Mouse (Mus musculus) heart, embryonic 10.5 days (tissue): ENCODE measurements at regions not wholly inside any gene's neighbourhood (a gene's known extent, or its start where the extent isn't known, plus 50 kb on each side); places are given as distances from the start of the nearest gene placed in this dataset.

ENCODE experiments used
- DNase-seq: peaks from one replicate; pipeline ENCODE4 v3.0.0-alpha.2; 2017; ENCODE audit warnings: low spot score
- H3K27ac ChIP-seq: fragments of 300-500 bp; sonication (generic); 2 replicates; pipeline ENCODE4 v1.5.1; 2016; ENCODE audit warnings: mild to moderate bottlenecking
- H3K27me3 ChIP-seq: fragments of 300-500 bp; sonication (generic); 2 replicates; pipeline ENCODE4 v1.6.1; 2016; ENCODE audit warnings: mild to moderate bottlenecking; ENCODE audit not compliant: poor library complexity, insufficient read depth, severe bottlenecking
- H3K36me3 ChIP-seq: fragments of 300-500 bp; sonication (generic); 2 replicates; pipeline ENCODE4 v1.6.1; 2016; ENCODE audit warnings: mild to moderate bottlenecking, moderate library complexity
- H3K4me1 ChIP-seq: fragments of 300-500 bp; sonication (generic); 2 replicates; pipeline ENCODE4 v1.6.1; 2016; ENCODE audit warnings: mild to moderate bottlenecking
- H3K4me3 ChIP-seq: fragments of 300-500 bp; sonication (generic); 2 replicates; pipeline ENCODE4 v1.5.1; 2016; ENCODE audit warnings: mild to moderate bottlenecking, moderate library complexity
- H3K9me3 ChIP-seq: fragments of 300-500 bp; sonication (generic); 2 replicates; pipeline ENCODE4 v1.6.1; 2016; ENCODE audit warnings: mild to moderate bottlenecking, moderate library complexity
- WGBS: fragments of 180-500 bp; shearing (Covaris S2); methylation state at CpG from one replicate; pipeline ENCODE4 v1.1.7; 2016; 5-methylcytosine and 5-hydroxymethylcytosine counted together

DNA sequence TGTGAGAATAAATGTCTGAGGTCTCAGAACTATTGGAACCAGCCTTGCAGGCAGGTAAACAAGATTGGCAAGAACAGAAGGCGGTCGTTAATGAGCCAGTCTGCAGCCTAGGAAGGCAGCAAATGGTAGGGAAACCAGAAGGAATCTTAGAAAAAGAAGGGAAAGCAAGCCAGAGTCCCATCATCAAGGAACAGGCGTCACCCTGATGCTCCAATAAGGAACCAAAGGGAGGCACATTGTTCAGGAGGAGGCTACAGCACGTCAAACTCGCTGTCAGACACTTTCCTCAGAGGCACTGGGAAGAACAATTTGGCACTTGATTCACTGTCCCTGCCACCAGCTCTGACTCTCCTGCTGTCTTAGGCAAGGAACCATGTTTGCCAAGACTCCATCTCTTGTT lies 100.2 kb upstream of the Mpp6 start:
- DNase-seq: peak; percentile 31
- Histone ChIP-seq H3K9me3 (no peaks in the 10 kb centered on the region), H3K36me3 (no peaks in the 10 kb centered on the region), H3K27ac (no peak overlapping the region), H3K4me3 (no peak overlapping the region), H3K27me3 (no peaks in the 10 kb centered on the region), H3K4me1 (peaks cover 15% of the 10 kb centered on the region)
- 68% methylated on average over 5 of the region's 5 CpGs for WGBS

DNA sequence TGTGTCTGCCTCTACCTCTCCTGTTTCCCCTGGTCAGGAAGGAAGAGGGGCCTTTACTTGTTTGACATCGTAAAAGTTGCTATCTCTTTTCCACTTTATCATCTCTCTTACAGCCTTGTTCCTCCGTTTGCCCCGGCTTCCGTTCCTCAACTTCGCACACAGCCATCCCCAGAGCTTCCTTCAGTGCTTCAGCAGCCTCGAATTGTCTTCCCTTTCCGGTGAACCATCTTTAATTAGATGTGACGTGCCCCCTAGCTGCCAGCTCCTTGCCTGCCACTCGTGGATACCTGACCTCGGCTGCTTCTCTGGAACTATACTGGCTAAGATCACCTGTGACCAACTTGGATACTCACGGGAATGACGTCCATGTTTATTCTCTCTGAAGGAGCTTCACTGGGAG lies 99.0 kb upstream of the Mpp6 start:
- H3K4me1 ChIP-seq: peaks cover 15% of the 10 kb centered on the region
- no peaks in the 10 kb centered on the region for H3K27me3 ChIP-seq
- WGBS: 73% methylated on average over 12 of the region's 12 CpGs
- H3K36me3 ChIP-seq: no peaks in the 10 kb centered on the region
- DNase-seq: no peak
- no peak overlapping the region for H3K4me3 ChIP-seq
- no peak overlapping the region for H3K27ac ChIP-seq
- H3K9me3 ChIP-seq: no peaks in the 10 kb centered on the region

DNA sequence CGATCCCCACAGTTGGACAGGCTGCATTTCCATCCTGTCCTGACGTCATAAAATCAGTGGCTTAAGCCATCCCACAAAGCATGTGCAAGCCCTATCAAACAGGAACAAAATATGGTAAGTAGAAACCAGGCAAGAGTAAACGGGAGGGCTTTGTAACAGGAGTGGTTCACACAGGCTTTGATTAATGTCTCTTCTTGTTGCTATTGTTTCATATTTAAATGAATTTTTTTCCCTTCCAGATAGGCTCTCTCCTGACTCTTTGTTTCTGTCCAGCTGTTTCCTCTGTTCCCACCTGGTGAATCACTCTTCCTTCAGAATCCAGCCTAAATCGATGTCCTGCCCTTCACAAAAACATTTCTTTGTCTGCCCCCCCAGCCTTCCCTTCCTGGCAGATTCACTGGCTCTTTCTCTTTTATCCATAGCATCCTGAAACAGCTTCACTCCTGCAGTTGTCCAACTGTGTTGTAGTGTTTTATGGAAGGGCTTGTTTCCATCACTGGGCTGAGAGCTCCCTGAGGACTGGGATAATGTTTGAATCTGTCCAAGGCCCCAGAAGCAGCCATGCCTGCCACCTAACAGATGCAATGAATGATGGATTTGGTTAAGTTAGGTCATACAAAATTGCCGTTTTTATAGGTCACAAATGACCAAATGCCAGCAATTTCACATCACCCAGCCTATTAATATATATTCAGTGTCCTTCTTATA lies 98.1 kb upstream of the Mpp6 start:
- 78% methylated on average over 5 of the region's 5 CpGs for WGBS
- peak; percentile 45 for DNase-seq

DNA sequence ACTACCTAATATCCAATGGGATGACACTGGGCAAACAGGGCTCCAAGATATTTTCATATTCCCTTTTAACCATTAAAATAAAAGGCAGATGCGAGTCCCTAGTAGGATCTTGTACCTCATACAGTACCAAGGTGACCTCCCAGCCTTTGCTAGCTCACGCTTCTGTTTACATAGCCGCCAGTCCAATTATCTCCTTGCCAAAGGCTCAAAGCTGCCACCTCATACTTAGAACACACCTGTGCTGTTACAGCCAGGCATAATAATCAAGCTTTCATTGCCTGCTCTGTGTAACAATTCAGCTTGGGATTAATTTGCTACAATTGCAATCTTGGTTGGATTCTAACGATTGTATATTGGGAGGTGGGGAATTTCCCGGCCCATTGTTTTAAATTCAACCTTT lies 97.0 kb upstream of the Mpp6 start:
- H3K27ac ChIP-seq: no peak overlapping the region
- peaks cover 15% of the 10 kb centered on the region for H3K4me1 ChIP-seq
- peak; percentile 3 for DNase-seq
- H3K9me3 ChIP-seq: no peaks in the 10 kb centered on the region
- H3K27me3 ChIP-seq: no peaks in the 10 kb centered on the region
- 79% methylated on average over 5 of the region's 5 CpGs for WGBS
- no peaks in the 10 kb centered on the region for H3K36me3 ChIP-seq
- no peak overlapping the region for H3K4me3 ChIP-seq

More for the DNA sequence above, 98.1 kb upstream of the Mpp6 start:
- Histone ChIP-seq H3K27me3 (no peaks in the 10 kb centered on the region), H3K4me3 (no peak overlapping the region), H3K4me1 (peaks cover 15% of the 10 kb centered on the region), H3K36me3 (no peaks in the 10 kb centered on the region), H3K9me3 (no peaks in the 10 kb centered on the region), H3K27ac (no peak overlapping the region)

DNA sequence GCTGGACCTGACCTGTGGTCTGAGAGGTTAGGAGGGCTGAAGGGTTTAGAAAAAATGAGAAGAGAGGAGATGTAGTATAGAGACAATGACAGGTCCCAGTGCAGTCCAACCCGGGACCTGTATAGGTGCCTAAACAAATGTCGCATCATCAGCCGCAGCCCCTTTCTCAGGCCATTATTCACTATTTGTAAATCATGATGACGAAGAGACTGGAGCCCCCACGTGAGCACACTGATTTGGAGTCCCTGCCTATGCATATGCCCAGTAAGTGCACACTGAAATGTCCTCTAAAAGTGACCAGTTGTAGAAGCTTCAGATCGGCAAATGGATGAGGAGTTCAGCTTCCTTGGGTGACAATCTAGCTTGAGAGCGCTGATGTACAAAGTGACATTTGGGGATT lies 96.2 kb upstream of the Mpp6 start:
- DNase-seq: peak; percentile 58
- WGBS: 93% methylated on average over 7 of the region's 7 CpGs
- H3K27me3 ChIP-seq: no peaks in the 10 kb centered on the region
- H3K4me1 ChIP-seq: peaks cover 13% of the 10 kb centered on the region
- no peaks in the 10 kb centered on the region for H3K9me3 ChIP-seq
- H3K27ac ChIP-seq: no peak overlapping the region
- H3K36me3 ChIP-seq: no peaks in the 10 kb centered on the region
- H3K4me3 ChIP-seq: no peak overlapping the region

DNA sequence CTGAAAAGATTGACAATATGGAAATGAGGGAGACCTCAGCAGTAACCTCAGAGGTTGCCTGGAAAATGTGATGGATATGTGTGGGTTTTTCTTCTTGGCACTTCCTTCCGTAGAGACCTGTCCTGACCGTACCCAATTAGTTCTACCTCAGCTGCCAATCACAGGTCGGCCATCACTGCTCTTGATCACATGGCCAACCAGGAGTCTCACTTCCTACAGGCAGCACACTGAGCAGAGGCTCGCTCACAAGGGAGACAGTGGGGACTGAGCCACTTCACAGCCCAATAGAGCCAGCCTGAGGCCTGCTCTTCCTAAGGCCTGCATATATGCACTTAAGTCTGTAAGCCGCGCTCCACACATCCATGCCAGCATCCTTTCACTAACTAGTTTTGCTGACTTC lies 82.1 kb upstream of the Mpp6 start:
- H3K27ac ChIP-seq: no peak overlapping the region

DNA sequence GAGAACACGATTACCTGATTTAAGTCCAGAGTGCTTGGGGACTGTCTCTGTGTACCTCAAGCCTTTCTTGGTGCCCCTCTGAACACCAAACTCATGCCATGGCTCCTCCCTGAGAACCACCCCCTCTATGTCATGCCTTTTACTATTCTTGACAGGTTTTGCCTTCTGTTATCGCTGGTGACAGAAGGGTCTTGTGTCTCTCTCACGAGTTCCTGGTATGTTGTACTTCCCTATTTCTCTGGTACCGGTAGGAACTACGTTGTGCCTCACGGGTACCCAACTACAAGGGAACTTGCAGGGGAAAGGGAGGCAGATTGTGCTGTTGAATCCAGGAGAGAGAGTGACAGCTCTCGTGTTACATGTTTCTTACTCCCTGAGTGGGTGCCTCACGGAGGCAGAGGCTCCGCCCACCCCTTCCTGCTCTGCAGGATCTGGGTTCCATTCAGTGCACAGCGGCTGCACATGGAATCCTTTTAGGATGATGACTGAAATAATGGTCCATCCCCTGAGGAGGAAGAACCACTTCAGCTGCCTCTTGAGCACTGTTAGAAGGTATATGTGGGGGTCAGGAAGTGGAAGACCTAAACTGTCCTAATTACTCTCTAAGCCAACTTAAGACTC lies 80.0 kb upstream of the Mpp6 start:
- Histone ChIP-seq H3K4me1 (peaks cover 11% of the 10 kb centered on the region; the same call in 1 of the 2 replicates), H3K4me3 (no peak overlapping the region), H3K27ac (no peak overlapping the region), H3K36me3 (no peaks in the 10 kb centered on the region), H3K27me3 (no peaks in the 10 kb centered on the region), H3K9me3 (no peaks in the 10 kb centered on the region)
- DNase-seq: peak; percentile 11
- 59% methylated on average over 10 of the region's 10 CpGs for WGBS

More for the DNA sequence above, 82.1 kb upstream of the Mpp6 start:
- H3K9me3 ChIP-seq: no peaks in the 10 kb centered on the region
- no peaks in the 10 kb centered on the region for H3K27me3 ChIP-seq
- no peak for DNase-seq
- 82% methylated on average over 6 of the region's 6 CpGs for WGBS
- H3K4me1 ChIP-seq: 0 out of 2 replicates have a peak, but pooled peaks cover 4% of the 10 kb centered on the region
- H3K4me3 ChIP-seq: no peak overlapping the region
- H3K36me3 ChIP-seq: no peaks in the 10 kb centered on the region

DNA sequence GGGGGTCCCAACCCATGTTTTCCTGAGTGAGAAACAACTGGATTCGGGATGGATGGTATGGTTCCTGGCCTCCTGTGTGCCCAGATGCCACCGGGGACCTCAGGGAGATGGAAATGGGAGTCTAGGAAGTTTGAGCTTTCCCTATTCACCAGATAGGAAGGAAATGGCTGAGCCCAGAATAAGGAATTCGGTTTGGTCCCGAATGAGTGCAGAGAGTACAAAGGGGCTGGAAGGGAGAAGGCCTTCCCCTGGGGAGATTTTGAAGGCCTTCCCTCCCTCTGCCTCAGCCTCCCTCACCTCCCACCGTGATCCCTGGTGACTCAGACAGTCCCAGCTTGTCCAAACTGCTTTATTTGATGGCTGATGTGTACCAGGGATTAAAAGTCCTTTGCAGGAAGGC lies 78.7 kb upstream of the Mpp6 start:
- WGBS: 67% methylated on average over 5 of the region's 5 CpGs
- H3K36me3 ChIP-seq: no peaks in the 10 kb centered on the region
- H3K27me3 ChIP-seq: no peaks in the 10 kb centered on the region
- no peak overlapping the region for H3K27ac ChIP-seq
- H3K4me3 ChIP-seq: no peak overlapping the region
- no peaks in the 10 kb centered on the region for H3K9me3 ChIP-seq
- peak; percentile 54 for DNase-seq
- peaks cover 11% of the 10 kb centered on the region; the same call in 1 of the 2 replicates for H3K4me1 ChIP-seq

DNA sequence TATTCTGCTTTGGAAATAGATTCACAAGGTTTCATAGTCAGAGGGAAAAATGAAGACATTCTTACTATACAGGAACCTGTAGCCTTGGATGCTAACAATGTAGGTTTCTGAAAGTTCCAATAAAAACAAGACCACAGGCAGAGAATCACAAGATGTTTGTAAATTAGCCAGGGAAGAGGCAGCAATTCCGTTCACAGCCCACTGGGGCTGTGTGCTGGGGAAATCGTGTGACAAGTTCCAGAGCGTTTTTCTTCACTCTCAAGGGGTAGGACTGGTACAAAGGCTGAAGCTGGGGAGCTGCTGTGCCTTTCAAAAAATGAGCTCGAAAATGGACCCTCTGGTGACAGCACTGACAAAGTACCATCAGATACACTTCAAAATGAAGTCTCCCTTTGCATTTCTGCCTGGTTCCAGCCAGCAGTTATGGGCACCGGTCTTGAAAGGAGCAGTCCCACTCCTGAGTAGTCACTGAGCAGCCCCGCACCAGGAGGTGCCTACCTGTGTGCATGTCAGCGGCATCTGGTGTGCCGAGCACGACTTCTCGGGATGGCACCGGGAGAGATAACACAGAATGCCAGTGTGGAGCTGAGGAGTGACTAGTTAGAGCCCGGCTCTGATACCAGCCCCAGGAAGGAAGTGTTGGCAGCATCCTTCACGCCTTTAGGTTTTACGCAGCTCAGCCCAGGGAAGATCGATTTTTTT lies 77.0 kb upstream of the Mpp6 start:
- Histone ChIP-seq H3K27me3 (no peaks in the 10 kb centered on the region), H3K4me1 (peaks cover 11% of the 10 kb centered on the region; the same call in 1 of the 2 replicates), H3K9me3 (no peaks in the 10 kb centered on the region), H3K4me3 (0 out of 2 replicates have a peak overlapping the region, but pooled peaks have one; percentile 27), H3K36me3 (no peaks in the 10 kb centered on the region), H3K27ac (no peak overlapping the region)
- no peak for DNase-seq
- WGBS: 39% methylated on average over 15 of the region's 15 CpGs

DNA sequence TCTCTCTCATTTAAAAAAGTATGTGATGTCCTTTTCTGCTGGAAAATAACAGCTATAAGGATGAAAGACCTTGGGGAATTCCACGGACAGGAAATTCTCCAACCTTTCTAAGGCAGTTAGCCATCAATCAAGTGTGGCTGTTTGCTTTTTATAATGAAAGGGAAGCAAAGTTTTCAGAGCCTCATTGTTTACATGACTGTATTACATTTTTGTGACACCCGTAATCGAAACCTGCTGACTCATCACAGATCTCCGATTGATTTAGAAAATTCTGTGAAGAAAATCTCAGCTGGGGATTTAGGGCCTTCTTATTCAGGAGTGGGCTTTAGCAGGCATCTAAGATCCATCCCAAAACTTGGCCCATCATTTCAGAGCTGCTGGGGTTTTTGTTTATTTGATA lies 72.4 kb upstream of the Mpp6 start:
- Histone ChIP-seq H3K27ac (no peak overlapping the region), H3K27me3 (no peaks in the 10 kb centered on the region), H3K4me3 (no peak overlapping the region), H3K36me3 (no peaks in the 10 kb centered on the region), H3K4me1 (peaks cover 11% of the 10 kb centered on the region; the same call in 1 of the 2 replicates), H3K9me3 (no peaks in the 10 kb centered on the region)
- no peak for DNase-seq
- WGBS: 67% methylated on average over 4 of the region's 4 CpGs

DNA sequence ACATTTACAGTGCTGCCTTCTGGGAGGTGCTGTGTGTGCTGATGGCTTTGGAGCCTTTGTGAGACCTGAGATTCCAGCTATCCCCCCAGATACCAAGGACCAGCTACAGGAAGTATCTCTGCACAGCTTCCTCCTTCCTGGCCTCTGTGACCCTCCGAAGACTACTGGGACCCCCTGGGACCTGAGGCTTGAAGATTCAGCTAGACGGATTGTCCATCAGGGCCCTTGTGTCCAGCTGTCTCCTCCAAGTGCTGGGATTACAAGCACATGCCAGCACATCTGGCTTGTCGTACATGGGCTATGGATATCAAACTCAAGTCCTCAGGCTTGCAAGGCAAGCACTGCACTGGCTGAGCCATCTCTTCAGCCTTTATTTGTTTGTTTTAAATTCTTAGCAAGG lies 71.7 kb upstream of the Mpp6 start:
- Histone ChIP-seq H3K4me3 (no peak overlapping the region), H3K27me3 (no peaks in the 10 kb centered on the region), H3K9me3 (no peaks in the 10 kb centered on the region), H3K27ac (no peak overlapping the region), H3K4me1 (peaks cover 3% of the 10 kb centered on the region; the same call in 1 of the 2 replicates), H3K36me3 (no peaks in the 10 kb centered on the region)
- no peak for DNase-seq
- WGBS: 50% methylated on average over 3 of the region's 3 CpGs

DNA sequence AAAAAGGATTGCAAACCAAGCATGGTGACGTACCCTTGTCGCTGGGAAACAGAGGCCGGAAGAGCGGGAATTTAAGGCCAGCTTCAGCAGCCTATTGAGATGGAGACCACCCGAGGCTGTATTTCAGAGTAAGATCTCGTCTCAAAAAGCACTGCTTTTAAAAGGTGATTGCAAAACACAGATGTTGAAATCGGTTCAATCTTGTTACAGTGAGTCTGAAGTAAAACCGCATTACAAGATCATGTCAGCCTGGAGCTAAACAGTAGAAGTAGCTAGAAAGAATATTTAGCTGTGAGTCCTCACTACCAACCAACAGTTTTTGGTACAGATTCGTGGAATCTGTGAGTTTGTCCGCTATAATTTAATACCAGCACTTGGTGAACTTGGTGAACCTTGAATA lies 69.0 kb upstream of the Mpp6 start:
- 82% methylated on average over 10 of the region's 10 CpGs for whole genome bisulfite sequencing
- Histone ChIP-seq H3K27me3 (no peaks in the 10 kb centered on the region), H3K4me3 (no peak overlapping the region), H3K9me3 (no peaks in the 10 kb centered on the region), H3K36me3 (no peaks in the 10 kb centered on the region), H3K27ac (no peak overlapping the region), H3K4me1 (no peaks in the 10 kb centered on the region)
- no peak for DNase-seq

DNA sequence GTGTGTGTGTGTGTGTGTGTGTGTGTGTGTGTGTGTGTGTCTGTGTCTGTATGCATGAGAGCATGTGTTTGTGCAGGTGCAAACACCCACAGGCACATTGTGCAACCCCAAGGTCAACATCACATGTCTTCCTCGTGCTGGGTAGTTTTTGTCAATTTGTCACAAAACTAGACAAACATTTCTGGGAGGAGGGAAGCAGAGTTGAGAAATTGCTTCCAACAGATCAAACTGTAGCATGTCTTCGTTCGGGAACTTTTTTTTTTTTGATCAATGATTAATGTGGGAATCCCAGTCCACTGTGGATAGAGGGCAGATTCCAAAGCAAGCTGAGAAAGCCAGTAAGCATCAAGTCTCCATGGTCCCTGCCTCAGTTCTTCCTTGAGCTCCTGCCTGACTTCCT lies 67.9 kb upstream of the Mpp6 start:
- no peak overlapping the region for H3K4me3 ChIP-seq
- H3K27me3 ChIP-seq: no peaks in the 10 kb centered on the region
- H3K36me3 ChIP-seq: no peaks in the 10 kb centered on the region
- no peak for DNase-seq
- no peak overlapping the region for H3K27ac ChIP-seq
- H3K4me1 ChIP-seq: no peaks in the 10 kb centered on the region
- 79% methylated on average over 3 of the region's 3 CpGs for WGBS
- no peaks in the 10 kb centered on the region for H3K9me3 ChIP-seq
